Mouse (Mus musculus): ENCODE data around the gene Tmem236.

The Tmem236 gene

DNA sequence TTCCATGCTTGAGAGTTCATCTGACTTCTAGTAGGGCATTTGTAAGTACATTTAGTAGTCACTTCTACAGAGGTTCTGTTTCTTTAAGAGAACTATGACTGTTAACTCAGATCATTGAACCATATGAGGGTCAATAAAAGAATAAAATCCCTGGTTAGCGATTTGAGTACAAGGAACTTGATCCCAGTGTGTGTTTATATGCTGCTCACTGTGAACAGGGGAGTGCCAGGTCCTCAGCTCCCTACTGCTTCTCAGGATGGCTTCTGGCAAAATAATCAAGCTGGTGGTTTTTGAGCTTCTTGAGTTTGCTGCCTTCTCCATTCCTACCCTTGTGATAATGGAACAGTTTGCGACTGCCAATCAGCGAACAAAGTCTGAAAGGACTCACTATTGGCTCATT lies at the start of gene Tmem236:
TSS of gene Tmem236 (plus strand) at position 190 of the 400 bp plus-strand sequence.
- ChIA-PET POLR2A (no interaction called here), CTCF (no interaction called here)

DNA sequence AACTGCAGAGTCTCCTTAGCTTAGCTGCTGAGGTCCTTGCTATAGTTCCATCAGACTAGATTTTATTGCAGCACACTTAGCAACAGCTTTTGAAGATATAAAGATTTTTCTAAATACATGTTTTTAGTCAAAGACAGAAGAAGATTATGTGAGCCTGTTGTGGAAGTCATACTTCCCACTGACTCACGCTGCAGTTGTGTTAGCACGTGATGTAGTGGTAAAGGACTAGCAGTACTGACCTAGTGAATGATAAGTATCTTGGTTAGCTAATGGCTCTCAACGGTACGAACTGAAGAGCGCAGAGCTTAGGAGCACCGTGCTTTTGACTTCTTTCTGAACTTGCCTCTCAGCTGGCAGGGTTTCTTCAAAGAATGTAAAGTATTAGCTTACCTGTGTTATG lies 47.9 kb upstream of the Tmem236 start:
- POLR2A ChIA-PET, result interaction anchor here in 2 of 4 experiments (1.0 to 1.1 kb wide), 2 partner anchors 8 to 10 kb away, joined by 3 to 4 read pairs; no protein-coding TSS in a partner anchor
- CTCF ChIA-PET, result no interaction called here

DNA sequence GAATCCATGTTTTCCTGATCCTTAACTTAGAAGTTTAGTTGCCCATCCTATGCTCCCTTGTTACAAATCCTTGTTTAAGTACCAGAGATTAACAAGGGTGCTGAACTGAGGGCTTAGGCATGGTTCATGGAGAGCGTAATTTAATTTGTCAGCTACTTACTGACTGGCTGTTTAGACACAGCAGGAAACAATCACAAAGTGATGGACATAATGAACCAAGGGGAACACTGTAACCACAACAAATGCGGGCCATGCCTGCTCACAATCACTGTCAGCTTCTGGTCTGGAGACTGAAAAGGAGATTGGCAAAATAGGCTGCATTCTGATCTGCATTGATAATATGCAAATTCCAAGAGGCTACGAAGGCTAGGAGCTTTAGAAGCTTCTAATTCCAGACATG lies 46.7 kb upstream of the Tmem236 start:
- ChIA-PET CTCF (no interaction called here), POLR2A (interaction anchor here in 1 of 4 experiments (0.7 kb wide), 1 partner anchor 41 kb away, joined by 3 read pairs; no protein-coding TSS in a partner anchor)

DNA sequence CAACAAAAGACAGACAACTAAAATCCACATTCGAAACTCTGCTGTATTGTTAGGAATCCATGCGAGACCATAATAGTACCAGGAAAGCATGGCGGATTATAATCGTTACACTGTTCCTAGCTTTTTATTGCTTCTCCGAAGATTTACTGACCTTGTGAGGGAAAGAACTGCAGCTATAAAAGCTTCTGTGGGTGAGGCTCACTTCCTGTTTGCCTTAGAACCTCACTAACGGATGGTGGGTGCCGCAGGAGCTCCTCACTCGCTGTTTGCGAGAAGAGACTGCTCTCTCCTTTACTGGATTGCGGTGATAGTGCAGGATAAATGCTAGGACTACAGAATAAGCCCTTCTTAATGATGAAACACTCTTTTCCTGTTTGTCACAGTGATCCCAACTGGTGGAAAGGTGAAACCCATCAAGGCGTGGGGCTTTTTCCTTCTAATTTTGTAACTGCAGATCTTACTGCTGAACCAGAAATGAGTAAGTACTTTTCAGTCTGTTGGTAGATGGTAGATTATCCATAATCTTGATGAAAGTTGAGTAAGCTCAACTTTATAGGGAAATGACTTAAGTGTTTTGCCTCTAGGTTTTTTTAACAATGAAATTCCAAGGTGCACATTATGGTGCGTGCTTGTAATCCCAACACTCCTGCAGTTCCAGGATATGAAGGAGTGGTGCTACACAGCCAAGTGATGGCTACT lies 43.5 kb upstream of the Tmem236 start:
- POLR2A ChIA-PET, result interaction anchor here in 2 of 4 experiments (0.6 to 0.7 kb wide), 2 partner anchors 9 to 452 kb away, joined by 3 to 4 read pairs; no protein-coding TSS in a partner anchor
- CTCF ChIA-PET, result interaction anchor here in 1 of 4 experiments (1.2 kb wide), 1 partner anchor 164 kb away, joined by 3 read pairs; no protein-coding TSS in a partner anchor

DNA sequence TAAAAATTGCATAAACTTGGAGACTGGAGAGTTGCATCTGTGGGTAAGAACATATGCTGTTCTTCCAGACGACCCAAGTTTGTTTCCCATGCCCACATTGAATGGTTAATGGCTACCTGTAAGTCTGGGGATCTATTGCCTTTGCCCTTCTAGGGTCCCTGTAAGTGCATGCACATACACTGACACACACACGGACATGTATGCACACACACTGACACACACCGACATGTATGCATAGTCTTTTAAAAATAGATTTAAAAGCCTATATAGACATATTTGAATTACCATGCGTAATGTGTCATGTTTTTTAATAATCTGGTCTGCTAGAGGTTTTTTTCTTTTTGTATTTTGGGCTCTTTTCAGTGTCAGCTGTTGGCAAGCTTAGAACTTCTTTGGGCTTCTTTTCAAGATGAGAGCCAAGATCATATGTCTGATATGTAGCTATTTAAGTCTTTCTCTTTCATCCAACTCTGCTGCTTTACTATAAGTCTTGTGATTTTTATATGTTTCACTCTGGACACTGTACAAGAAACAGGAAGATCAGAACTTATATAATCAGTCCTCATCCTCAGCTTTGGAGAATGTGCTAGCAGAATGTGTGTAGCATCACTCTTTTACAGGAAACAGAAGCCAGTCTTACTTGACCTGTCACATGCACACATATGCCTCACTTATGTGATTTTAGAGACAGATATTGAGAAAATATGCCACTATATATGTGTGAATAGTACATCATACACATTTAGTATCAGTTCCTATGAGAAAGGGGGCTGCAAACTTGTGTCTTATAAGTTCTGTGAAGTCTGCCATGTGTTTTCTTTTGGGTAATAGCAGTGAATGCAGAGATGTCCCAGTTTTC lies 41.6 kb upstream of the Tmem236 start:
- POLR2A ChIA-PET, result no interaction called here
- CTCF ChIA-PET, result no interaction called here

DNA sequence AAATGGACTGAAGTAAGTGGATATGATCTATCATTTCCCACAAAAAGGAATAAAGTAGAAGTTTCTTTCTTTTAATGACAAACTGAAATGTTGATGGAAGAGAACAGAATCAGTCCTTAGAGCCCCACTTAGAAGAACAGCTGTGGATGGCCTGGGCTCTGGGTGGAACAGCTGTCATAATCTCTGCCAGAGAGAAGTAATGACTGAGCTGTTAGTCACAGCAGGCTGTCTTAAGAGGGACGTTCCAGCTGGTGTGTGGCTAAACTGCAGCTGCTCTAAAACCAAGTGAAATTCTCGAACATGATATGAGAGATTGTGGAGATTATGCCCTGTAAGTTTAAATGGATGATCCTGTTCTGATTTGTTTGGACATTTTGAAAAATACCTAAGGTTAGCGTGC lies 37.4 kb upstream of the Tmem236 start:
- ChIA-PET CTCF (no interaction called here), POLR2A (no interaction called here)

DNA sequence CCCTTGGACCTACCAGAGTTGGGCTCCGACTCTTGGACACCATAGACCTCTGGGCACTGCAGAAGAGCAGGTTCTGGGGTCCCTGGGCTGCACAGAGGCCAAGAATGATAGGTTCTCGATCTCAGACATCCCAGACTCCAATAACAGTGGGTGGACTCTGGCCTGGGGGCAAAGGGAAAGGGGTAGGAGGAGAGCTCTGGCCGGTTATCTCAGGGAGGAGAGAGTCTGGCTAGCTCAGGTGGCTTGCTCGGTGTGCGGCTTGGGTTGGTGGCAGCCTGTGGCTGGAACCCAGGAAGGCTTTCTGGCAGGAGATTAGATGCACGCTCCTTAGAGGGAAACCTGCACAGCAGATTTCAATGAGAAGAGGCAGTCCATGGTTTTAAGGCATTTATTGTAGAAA lies 34.7 kb upstream of the Tmem236 start:
- POLR2A ChIA-PET, result interaction anchor here in 3 of 4 experiments (0.7 to 1.8 kb wide), 9 partner anchors 8 to 723 kb away, joined by 3 to 11 read pairs (median 3); no protein-coding TSS in a partner anchor
- CTCF ChIA-PET, result no interaction called here

DNA sequence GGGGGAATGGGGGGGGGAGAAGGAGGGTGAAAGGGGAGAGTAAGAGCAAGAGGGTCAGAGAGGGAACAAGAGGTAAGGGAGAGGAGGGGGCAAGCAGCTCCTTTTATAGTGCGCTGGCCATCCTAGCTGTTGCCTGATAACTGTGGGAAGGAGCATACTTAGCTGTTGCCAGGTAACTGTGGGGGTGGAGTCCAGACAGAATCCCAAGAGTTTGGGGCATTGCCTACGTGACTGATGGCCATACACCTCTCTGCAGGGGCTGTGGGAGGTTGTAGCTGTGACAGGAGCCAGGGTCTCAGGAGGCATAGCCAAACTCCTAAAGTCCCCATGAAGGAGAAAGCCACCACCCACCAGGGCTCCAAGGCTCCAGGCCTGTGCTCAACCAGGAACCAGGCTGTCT lies 34.3 kb upstream of the Tmem236 start:
- POLR2A ChIA-PET, result interaction anchor here in 3 of 4 experiments (0.7 to 1.8 kb wide), 8 partner anchors 8 to 723 kb away, joined by 3 to 11 read pairs (median 4); no protein-coding TSS in a partner anchor
- CTCF ChIA-PET, result no interaction called here

DNA sequence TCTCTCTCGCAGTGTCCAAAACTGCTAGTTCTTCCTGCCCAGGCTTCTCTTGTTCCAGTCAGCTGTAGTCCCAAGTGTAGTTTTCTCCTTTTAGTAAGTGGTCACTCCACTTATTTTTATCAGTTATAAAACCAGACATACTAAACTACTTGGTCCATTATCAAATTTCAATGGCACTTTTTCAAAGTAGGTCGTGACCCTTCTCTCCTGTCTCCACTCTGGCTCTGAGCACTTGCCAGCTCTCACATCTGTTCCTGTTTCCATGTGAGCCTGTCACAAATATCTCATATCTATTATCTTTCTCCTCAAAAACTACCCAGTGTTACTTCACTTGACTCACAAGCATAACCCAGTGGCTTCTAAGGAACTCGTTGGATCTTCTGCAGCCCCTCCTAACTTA lies 29.0 kb upstream of the Tmem236 start:
- CTCF ChIA-PET, result no interaction called here
- POLR2A ChIA-PET, result interaction anchor here in 1 of 4 experiments (1.4 kb wide), 1 partner anchor 33 kb away, joined by 3 read pairs; no protein-coding TSS in a partner anchor

DNA sequence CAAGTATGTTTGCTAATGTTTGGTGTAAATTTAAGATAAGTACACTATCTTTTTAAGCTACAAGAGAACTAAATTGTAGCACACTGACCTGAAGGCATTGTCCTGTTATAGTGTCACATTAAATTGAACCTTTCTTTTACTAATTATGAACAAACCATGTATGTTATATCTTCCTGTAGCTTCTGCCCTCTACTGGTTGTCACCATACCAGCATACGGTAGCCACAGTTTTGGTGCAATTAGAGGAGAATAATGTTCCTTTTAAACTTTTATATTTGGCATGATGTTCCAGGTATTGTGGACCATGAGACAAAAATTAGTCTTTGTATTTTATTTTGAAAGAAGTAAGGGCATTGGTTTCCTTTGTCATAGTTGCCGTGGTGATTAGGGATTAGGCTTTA lies 27.4 kb upstream of the Tmem236 start:
- CTCF ChIA-PET, result interaction anchor here in 1 of 4 experiments (0.5 kb wide), 1 partner anchor 589 kb away, joined by 6 read pairs; no protein-coding TSS in a partner anchor
- POLR2A ChIA-PET, result interaction anchor here in 1 of 4 experiments (1.6 kb wide), 1 partner anchor 19 kb away, joined by 4 read pairs; no protein-coding TSS in a partner anchor

DNA sequence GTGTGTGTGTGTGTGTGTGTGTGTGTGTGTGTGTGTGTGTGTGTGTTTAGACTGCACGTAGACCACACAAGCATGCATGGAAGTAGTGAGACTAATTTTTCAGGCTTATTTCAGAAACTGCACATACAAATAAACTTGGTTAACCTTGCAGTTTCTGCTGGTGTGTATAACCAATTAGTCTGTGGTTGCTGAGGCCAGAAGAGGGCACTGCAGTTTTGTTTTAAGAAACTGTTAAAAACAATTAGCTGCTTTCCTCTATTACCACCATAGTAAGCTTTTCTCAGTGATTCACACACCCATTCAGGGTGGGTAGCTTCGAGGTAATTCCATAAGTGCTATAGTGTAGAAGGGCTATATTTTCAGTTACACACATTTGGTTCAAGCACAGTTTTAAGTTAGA lies 23.5 kb upstream of the Tmem236 start:
- CTCF ChIA-PET, result interaction anchor here (0.6 to 1.3 kb wide), 6 partner anchors 36 to 1471 kb away, joined by 3 to 15 read pairs (median 4); no protein-coding TSS in a partner anchor

DNA sequence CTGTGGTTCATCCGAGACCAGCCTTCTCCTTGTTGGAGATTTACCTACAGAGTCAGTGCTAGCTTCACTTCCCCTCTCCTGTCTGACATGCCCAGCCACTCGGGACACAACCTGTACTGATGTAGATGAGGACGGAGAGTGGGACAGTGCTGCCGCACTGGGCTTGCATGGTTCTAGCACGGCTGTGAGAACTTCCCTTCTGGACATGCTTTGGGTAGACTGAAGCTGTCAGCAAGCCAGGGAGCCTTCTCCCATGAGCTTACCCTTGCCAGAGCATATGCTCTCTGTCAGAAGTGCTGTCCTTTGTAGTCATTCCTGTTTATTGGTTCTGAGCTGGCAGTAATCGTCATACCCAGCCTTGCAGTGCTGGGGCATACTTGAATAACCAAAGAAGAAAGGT lies 22.5 kb upstream of the Tmem236 start:
- CTCF ChIA-PET, result no interaction called here
- POLR2A ChIA-PET, result interaction anchor here in 1 of 4 experiments (1.2 to 1.4 kb wide), 2 partner anchors 9 to 14 kb away, joined by 3 read pairs; no protein-coding TSS in a partner anchor

More for the DNA sequence above, 23.5 kb upstream of the Tmem236 start:
- POLR2A ChIA-PET, result interaction anchor here in 1 of 4 experiments (0.7 to 1.4 kb wide), 2 partner anchors 13 to 108 kb away, joined by 3 to 4 read pairs; no protein-coding TSS in a partner anchor

DNA sequence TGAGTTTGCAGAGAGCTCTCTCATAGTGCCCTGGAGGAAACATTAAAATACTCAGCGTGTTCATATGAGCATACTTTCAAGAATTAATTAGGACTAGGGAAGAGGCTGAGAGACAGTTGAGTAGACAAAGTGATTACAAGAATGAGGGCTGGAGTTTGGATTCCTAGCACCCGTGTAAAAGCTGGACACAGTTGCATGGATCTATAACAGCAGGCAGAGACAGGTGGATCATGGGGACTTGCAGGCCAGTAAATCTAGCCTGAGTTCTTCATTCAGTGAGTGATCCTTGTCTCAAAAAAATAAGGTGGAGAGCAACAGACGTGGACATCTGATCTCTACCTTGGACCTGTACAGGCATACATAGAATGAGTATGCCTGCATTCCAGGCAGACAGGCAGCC lies 15.3 kb upstream of the Tmem236 start:
- CTCF ChIA-PET, result no interaction called here

DNA sequence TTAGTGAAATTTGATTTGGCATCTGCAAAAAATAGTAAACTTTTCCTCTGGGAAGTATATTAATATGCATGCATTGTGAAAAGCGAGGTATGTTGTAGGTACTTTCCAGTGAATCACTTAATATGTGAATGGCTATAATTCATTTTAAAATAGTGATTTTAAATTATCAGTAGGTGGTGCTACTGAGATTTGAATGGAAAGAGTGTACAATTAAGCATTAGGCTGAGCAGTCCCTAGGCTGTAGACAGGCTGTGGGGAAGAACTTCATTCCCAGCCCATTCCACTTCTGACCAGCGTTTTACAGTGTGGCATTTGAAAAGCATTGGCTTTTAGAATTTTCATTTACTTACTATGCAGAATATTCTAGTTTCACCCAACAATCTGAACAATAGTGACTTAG lies 14.6 kb upstream of the Tmem236 start:
- CTCF ChIA-PET, result no interaction called here
- POLR2A ChIA-PET, result no interaction called here

More for the DNA sequence above, 15.3 kb upstream of the Tmem236 start:
- POLR2A ChIA-PET, result interaction anchor here in 1 of 4 experiments (0.7 kb wide), 2 partner anchors 9 to 17 kb away, joined by 3 read pairs; no protein-coding TSS in a partner anchor

DNA sequence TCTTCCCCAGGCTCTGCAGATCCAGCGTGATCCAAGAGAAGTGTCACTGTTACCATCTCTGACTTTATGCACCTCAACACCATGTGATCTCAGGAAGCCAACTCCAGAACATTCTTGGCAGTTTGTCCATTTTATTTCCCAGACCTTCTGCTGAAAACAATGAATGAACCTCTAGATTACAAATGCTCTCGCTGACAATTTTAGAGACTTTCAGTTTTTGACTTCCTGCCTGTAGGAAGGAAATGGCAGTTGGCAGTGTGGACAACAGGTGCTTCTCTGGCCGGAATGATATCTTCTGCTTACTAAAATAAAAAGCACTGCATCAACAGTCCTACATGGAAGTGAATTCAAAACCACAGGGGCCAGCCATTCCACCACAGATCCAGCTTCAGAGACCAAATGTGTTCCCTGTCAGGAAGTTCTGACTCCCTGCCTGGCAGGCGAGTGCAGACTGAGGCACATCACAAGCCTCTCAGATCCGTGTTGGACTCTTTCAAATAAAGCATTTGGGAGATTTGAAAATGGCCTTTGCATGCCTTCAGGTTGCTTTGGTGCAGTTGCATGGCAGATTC lies 9.8 kb upstream of the Tmem236 start:
- ChIA-PET CTCF (no interaction called here), POLR2A (interaction anchor here in 1 of 4 experiments (2.2 kb wide), 1 partner anchor 10 kb away, joined by 6 read pairs; no protein-coding TSS in a partner anchor)

DNA sequence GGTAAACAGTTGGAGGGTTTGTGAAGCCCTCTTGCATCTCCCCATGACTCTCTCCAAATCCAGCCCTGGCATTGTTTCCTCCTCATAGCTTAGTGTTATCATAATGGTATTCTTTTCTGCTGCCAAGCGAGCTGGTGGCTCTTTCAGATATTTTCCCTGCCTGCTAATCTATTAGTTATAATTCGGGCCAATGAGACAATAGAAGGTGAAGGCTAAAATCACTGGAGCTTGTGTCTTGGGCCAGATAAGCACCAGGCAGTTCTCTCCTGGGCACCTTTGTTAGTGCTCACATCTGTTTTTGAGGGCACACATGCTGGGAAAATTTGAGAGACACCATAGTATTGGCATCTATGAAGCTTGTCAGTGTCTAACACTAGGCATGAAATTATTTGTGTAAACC lies 9.3 kb upstream of the Tmem236 start:
- POLR2A ChIA-PET, result interaction anchor here in 1 of 4 experiments (2.2 kb wide), 1 partner anchor 10 kb away, joined by 6 read pairs; no protein-coding TSS in a partner anchor
- CTCF ChIA-PET, result no interaction called here

DNA sequence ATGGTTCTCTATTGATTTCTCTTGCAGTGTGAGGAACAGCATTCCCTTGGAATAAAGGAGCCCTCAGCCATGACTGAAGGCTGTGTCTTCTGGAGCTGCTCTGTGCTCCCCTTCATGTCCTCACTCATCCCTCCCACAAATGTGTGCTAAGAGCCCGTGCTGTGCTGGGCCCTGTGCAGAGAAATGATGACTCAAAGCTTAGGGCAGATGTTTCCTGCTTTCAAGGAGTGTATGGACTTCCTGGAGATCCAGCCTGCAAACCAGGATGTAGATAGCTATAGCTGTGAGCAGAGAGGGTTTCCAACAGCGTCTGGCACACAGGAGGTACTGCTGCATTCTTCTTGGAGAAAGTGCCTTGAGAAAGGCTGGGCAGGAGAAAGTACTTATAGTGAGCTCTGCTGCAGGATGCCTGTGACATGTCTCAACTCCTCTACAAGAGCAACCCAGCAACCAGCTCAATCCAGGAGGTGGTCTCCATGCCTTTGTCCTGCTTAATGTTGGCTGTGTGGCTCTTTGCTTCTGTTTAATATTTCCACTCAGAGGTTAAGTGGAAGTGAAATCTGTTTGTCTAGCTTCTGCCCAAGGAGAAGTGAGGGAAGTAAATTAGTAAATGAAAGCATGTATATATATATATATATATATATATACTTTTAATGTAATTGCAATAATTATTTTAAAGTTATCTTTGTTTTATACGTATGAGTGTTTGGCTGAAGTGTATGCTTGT lies 8.5 kb upstream of the Tmem236 start:
- CTCF ChIA-PET, result interaction anchor here in 1 of 4 experiments (0.6 kb wide), 1 partner anchor 875 kb away, joined by 4 read pairs; no protein-coding TSS in a partner anchor
- POLR2A ChIA-PET, result interaction anchor here in 1 of 4 experiments (1.4 to 2.2 kb wide), 3 partner anchors 11 to 20 kb away, joined by 4 to 6 read pairs (median 4); no protein-coding TSS in a partner anchor

DNA sequence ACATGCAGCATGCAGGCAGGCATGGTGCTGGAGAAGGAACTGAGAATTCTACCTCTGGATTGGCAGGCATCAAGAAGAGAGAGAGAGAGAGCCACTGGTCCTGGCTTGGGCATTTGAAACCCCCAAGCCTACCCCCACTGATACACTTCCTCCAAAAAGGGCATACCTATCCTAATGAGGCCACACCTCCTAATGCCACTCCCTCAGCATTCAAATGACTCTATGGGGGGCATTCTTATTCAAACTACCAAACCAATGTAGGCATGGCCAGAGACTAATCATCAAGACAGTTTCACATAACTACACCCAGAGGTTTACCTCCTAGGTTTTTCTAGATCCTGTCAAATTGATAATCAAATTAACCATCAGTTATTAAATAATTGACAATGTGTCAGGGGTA lies 6.6 kb upstream of the Tmem236 start:
- ChIA-PET CTCF (no interaction called here), POLR2A (interaction anchor here in 2 of 4 experiments (0.6 kb wide), 2 partner anchors 9 to 10 kb away, joined by 3 read pairs; no protein-coding TSS in a partner anchor)
